Mouse (Mus musculus) kidney, postnatal 0 days (tissue): Measurements from ENCODE around the gene Dip2c. TPM values are rescaled to one million over a fixed set of nuclear protein-coding genes. Genes with fewer than 3 reads are reported as not detected.

Experiments
- ATAC-seq: fragments of 200-750 bp; cut with Nextera tagmentation; replicated peaks from 2 replicates; pipeline ENCODE4 v1.8.0; 2017; ENCODE audit warnings: low read depth, moderate number of reproducible peaks, moderate TSS enrichment, moderate library complexity; ENCODE audit not compliant: low FRiP score
- DNase-seq: peaks from one replicate; pipeline ENCODE4 v3.0.0-alpha.2; 2016; ENCODE audit warnings: low spot score
- H3K27ac ChIP-seq: fragments of 300-500 bp; sonication (generic); 2 replicates; pipeline ENCODE4 v1.5.1; 2014; ENCODE audit warnings: mild to moderate bottlenecking
- H3K27me3 ChIP-seq: fragments of 300-500 bp; sonication (generic); 2 replicates; pipeline ENCODE4 v1.6.1; 2014; ENCODE audit warnings: low read length, mixed read lengths; ENCODE audit not compliant: insufficient read depth
- H3K36me3 ChIP-seq: fragments of 300-500 bp; sonication (generic); 2 replicates; pipeline ENCODE4 v1.6.1; 2014; ENCODE audit warnings: low read length, mixed read lengths; ENCODE audit not compliant: insufficient read depth
- H3K4me1 ChIP-seq: fragments of 300-500 bp; sonication (generic); replicated peaks from 2 replicates; pipeline ENCODE4 v1.6.1; 2014; ENCODE audit warnings: antibody characterized with exemption, low read length, mixed read lengths; ENCODE audit not compliant: insufficient read depth
- H3K4me2 ChIP-seq: fragments of 300-500 bp; sonication (generic); 2 replicates; pipeline ENCODE4 v1.6.1; 2014; ENCODE audit warnings: mild to moderate bottlenecking, low read length, moderate library complexity, mixed read lengths
- H3K4me3 ChIP-seq: fragments of 300-500 bp; sonication (generic); replicated peaks from 2 replicates; pipeline ENCODE4 v1.5.1; 2014; ENCODE audit warnings: low read depth, low read length
- H3K9ac ChIP-seq: fragments of 300-500 bp; sonication (generic); 2 replicates; pipeline ENCODE4 v1.6.1; 2014; ENCODE audit warnings: low read depth, low read length
- H3K9me3 ChIP-seq: fragments of 300-500 bp; sonication (generic); replicated peaks from 2 replicates; pipeline ENCODE4 v1.6.1; 2016; ENCODE audit warnings: low read length, inconsistent platforms, mixed read lengths
- CTCF ChIP-seq: IDR thresholded peaks from 2 replicates; pipeline ENCODE4 v1.5.1; 2016; ENCODE audit warnings: antibody characterized with exemption, low read depth, mild to moderate bottlenecking, moderate library complexity
- WGBS: fragments of 180-500 bp; shearing (Covaris S2); extraction: QIAGEN DNeasy Blood & Tissue Kit; methylation state at CpG from one replicate; pipeline ENCODE4 v1.1.7; 2014; 5-methylcytosine and 5-hydroxymethylcytosine counted together
- polyA plus RNA-seq: library from polyadenylated mRNA; unstranded; fragments of >200 nt; fragmentation: Nextera tagmentation; extraction: Ambion mirVana; gene quantifications from 2 replicates; pipeline ENCODE4 v1.2.1, GENCODE M21; 2015

Gene Dip2c
- polyA plus RNA-seq, 1 experiment from 2014 or later: 3.8 TPM

GRCm38 (mm10) chr13:9296285-9296684, 20.0 kb downstream of the Dip2c start:
- ATAC-seq: no peak

GRCm38 (mm10) chr13:9297266-9297665, 20.9 kb downstream of the Dip2c start:
- Histone ChIP-seq H3K27me3 (no peaks in the 10 kb centered on the region), H3K4me2 (no peak overlapping the region), H3K36me3 (no peaks in the 10 kb centered on the region), H3K9ac (no peak overlapping the region), H3K4me3 (no peak overlapping the region), H3K4me1 (no peaks in the 10 kb centered on the region), H3K9me3 (no peaks in the 10 kb centered on the region), H3K27ac (no peak overlapping the region)
- no peak for TF ChIP-seq CTCF
- no peak for ATAC-seq
- no peak for DNase-seq
- 82% methylated on average over 3 of the region's 3 CpGs for WGBS

More at GRCm38 (mm10) chr13:9296285-9296684, 20.0 kb downstream of the Dip2c start:
- Histone ChIP-seq H3K9me3 (no peaks in the 10 kb centered on the region), H3K4me2 (no peak overlapping the region), H3K4me1 (no peaks in the 10 kb centered on the region), H3K9ac (no peak overlapping the region), H3K27ac (no peak overlapping the region), H3K4me3 (no peak overlapping the region), H3K36me3 (no peaks in the 10 kb centered on the region), H3K27me3 (no peaks in the 10 kb centered on the region)
- DNase-seq: no peak
- TF ChIP-seq CTCF: no peak
- 40% methylated on average over 6 of the region's 6 CpGs for WGBS

GRCm38 (mm10) chr13:9297689-9298088, 21.4 kb downstream of the Dip2c start:
- TF ChIP-seq CTCF: no peak
- no peaks in the 10 kb centered on the region for H3K36me3 ChIP-seq
- WGBS: 60% methylated on average over 3 of the region's 3 CpGs
- H3K9me3 ChIP-seq: no peaks in the 10 kb centered on the region
- ATAC-seq: no peak
- H3K4me3 ChIP-seq: no peak overlapping the region
- DNase-seq: no peak
- H3K4me1 ChIP-seq: no peaks in the 10 kb centered on the region
- no peak overlapping the region for H3K27ac ChIP-seq
- no peak overlapping the region for H3K9ac ChIP-seq
- no peaks in the 10 kb centered on the region for H3K27me3 ChIP-seq
- no peak overlapping the region for H3K4me2 ChIP-seq

GRCm38 (mm10) chr13:9299657-9300056, 23.3 kb downstream of the Dip2c start:
- no peaks in the 10 kb centered on the region for H3K4me1 ChIP-seq
- H3K4me2 ChIP-seq: no peak overlapping the region
- WGBS: 63% methylated on average over 2 of the region's 2 CpGs
- H3K27me3 ChIP-seq: no peaks in the 10 kb centered on the region
- DNase-seq: no peak
- no peak overlapping the region for H3K27ac ChIP-seq
- no peak for ATAC-seq
- H3K9ac ChIP-seq: no peak overlapping the region
- no peaks in the 10 kb centered on the region for H3K36me3 ChIP-seq
- no peak for TF ChIP-seq CTCF
- no peaks in the 10 kb centered on the region for H3K9me3 ChIP-seq
- H3K4me3 ChIP-seq: no peak overlapping the region

GRCm38 (mm10) chr13:9308863-9309262, 32.5 kb downstream of the Dip2c start:
- no peak for ATAC-seq
- 84% methylated on average over 6 of the region's 6 CpGs for WGBS

GRCm38 (mm10) chr13:9310806-9311205, 34.5 kb downstream of the Dip2c start:
- Histone ChIP-seq H3K27ac (no peak overlapping the region), H3K4me2 (no peak overlapping the region), H3K36me3 (no peaks in the 10 kb centered on the region), H3K4me3 (no peak overlapping the region), H3K9me3 (no peaks in the 10 kb centered on the region), H3K4me1 (0 out of 2 replicates have a peak, but pooled peaks cover 2% of the 10 kb centered on the region), H3K9ac (no peak overlapping the region), H3K27me3 (no peaks in the 10 kb centered on the region)
- WGBS: 92% methylated on average over 1 of the region's 1 CpGs
- ATAC-seq: no peak
- no peak for TF ChIP-seq CTCF
- DNase-seq: no peak

More at GRCm38 (mm10) chr13:9308863-9309262, 32.5 kb downstream of the Dip2c start:
- Histone ChIP-seq H3K36me3 (no peaks in the 10 kb centered on the region), H3K4me1 (0 out of 2 replicates have a peak, but pooled peaks cover 2% of the 10 kb centered on the region), H3K4me2 (no peak overlapping the region), H3K9ac (no peak overlapping the region), H3K4me3 (no peak overlapping the region), H3K9me3 (no peaks in the 10 kb centered on the region), H3K27ac (no peak overlapping the region), H3K27me3 (no peaks in the 10 kb centered on the region)
- no peak for TF ChIP-seq CTCF
- no peak for DNase-seq

GRCm38 (mm10) chr13:9312916-9313315, 36.6 kb downstream of the Dip2c start:
- Histone ChIP-seq H3K9ac (no peak overlapping the region), H3K27me3 (no peaks in the 10 kb centered on the region), H3K27ac (no peak overlapping the region), H3K9me3 (no peaks in the 10 kb centered on the region), H3K36me3 (no peaks in the 10 kb centered on the region), H3K4me2 (no peak overlapping the region), H3K4me1 (0 out of 2 replicates have a peak, but pooled peaks cover 2% of the 10 kb centered on the region), H3K4me3 (no peak overlapping the region)
- DNase-seq (no peak), ATAC-seq (no peak)
- no peak for TF ChIP-seq CTCF
